Mouse (Mus musculus) E14TG2a.4 (cell line): ENCODE results near the gene Chaf1a.

Source experiments
- CTCF ChIP-seq: conservative IDR thresholded peaks from 2 replicates; pipeline ENCODE4 v1.5.1; 2014; ENCODE audit warnings: low read length
- NANOG ChIP-seq: IDR thresholded peaks from 2 replicates; pipeline ENCODE4 v1.6.1; 2014; ENCODE audit warnings: borderline replicate concordance, low read length, mixed read lengths
- POU5F1 ChIP-seq: IDR thresholded peaks from 2 replicates; pipeline ENCODE4 v1.6.1; 2014; ENCODE audit warnings: low read length, borderline replicate concordance

- TF ChIP-seq CTCF (no peak), POU5F1 (no peak), NANOG (no peak)
Measured at GRCm38 (mm10) chr17:56074097-56074826, 34.0 kb downstream of the Chaf1a start.
